Mouse (Mus musculus): ENCODE data around the gene Tmem72.
A peak's percentile ranks its signal among the peaks of the same experiment; 100 is the strongest.

The Tmem72 gene

GRCm38 (mm10) chr6:116650406-116650805 is 66.3 kb downstream of the Tmem72 start, which contains the start of gene Depp1:
Depp1 (plus strand) TSS chr6:116650609.
- no peak for DNase-seq (ENCODE audit: low spot score in 2 of 2)

- no peak for DNase-seq (ENCODE audit: low spot score in 2 of 2)
Measured at GRCm38 (mm10) chr6:116649811-116650210, 66.9 kb downstream of the Tmem72 start.

- DNase-seq (ENCODE audit: low spot score in 2 of 2): no peak
Measured at GRCm38 (mm10) chr6:116647763-116648162, 69.0 kb downstream of the Tmem72 start.

GRCm38 (mm10) chr6:116644335-116644734 is 72.4 kb downstream of the Tmem72 start:
- no peak for DNase-seq (ENCODE audit: low spot score in 2 of 2)

- DNase-seq (ENCODE audit: low spot score in 2 of 2): no peak
Measured at GRCm38 (mm10) chr6:116643881-116644280, 72.8 kb downstream of the Tmem72 start.

- no peak for DNase-seq (ENCODE audit: low spot score in 2 of 2)
Measured at GRCm38 (mm10) chr6:116642942-116643341, 73.8 kb downstream of the Tmem72 start.

GRCm38 (mm10) chr6:116639663-116640062 is 77.0 kb downstream of the Tmem72 start:
- DNase-seq (ENCODE audit: low spot score in 2 of 2): no peak

GRCm38 (mm10) chr6:116638871-116639270 is 77.8 kb downstream of the Tmem72 start:
- DNase-seq (ENCODE audit: low spot score in 2 of 2): no peak

GRCm38 (mm10) chr6:116637496-116637895 is 79.2 kb downstream of the Tmem72 start:
- DNase-seq (ENCODE audit: low spot score in 2 of 2): no peak

- DNase-seq (ENCODE audit: low spot score in 2 of 2): no peak
Measured at GRCm38 (mm10) chr6:116636581-116637235, 80.0 kb downstream of the Tmem72 start.

GRCm38 (mm10) chr6:116635251-116636180 is 81.2 kb downstream of the Tmem72 start:
- DNase-seq (ENCODE audit: low spot score in 2 of 2): no peak

GRCm38 (mm10) chr6:116633741-116634695 is 82.7 kb downstream of the Tmem72 start:
- no peak for DNase-seq (ENCODE audit: low spot score in 2 of 2)

GRCm38 (mm10) chr6:116632129-116632528 is 84.6 kb downstream of the Tmem72 start:
- peak; percentile 68 to 69 for DNase-seq (ENCODE audit: low spot score in 2 of 2)

GRCm38 (mm10) chr6:116629766-116630165 is 86.9 kb downstream of the Tmem72 start:
- no peak for DNase-seq (ENCODE audit: low spot score in 2 of 2)

Measured in spleen, postnatal 36 days (tissue).